Mouse (Mus musculus): ENCODE results near the gene Tas2r135. TPM values are rescaled to one million over a fixed set of nuclear protein-coding genes. Genes with fewer than 3 reads are reported as not detected.

Tas2r135 gene
- polyA plus RNA-seq, 1 experiment from 2014 or later = not detected

- Histone ChIP-seq H3K9me3 (ENCODE audit: control insufficient read depth, low read length) (no peaks in the 10 kb centered on the region), H3K36me3 (ENCODE audit: control insufficient read depth, insufficient read depth, low read length) (peaks cover 9% of the 10 kb centered on the region), H3K4me2 (ENCODE audit: low read depth, severe bottlenecking) (no peak overlapping the region), H3K27me3 (ENCODE audit: control insufficient read depth, insufficient read depth, low read length) (no peaks in the 10 kb centered on the region), H3K9ac (ENCODE audit: low read length) (no peak overlapping the region), H3K4me1 (ENCODE audit: control insufficient read depth, insufficient read depth, low read length) (no peaks in the 10 kb centered on the region), H3K4me3 (ENCODE audit: low read depth, low read length) (no peak overlapping the region), H3K27ac (replicated peaks; ENCODE audit: low read depth, low read length) (no peak overlapping the region)
- no peak for ATAC-seq (ENCODE audit: insufficient number of reproducible peaks, low FRiP score, low TSS enrichment, low read depth)
- no peak for DNase-seq (ENCODE audit: low spot score)
- WGBS = 94% methylated on average over 13 of the region's 13 CpGs
Observed at GRCm38 (mm10) chr6:42361041-42361895, 44.0 kb upstream of the Tas2r135 start.

GRCm38 (mm10) chr6:42362074-42362473, 43.2 kb upstream of the Tas2r135 start:
- Histone ChIP-seq H3K4me3 (ENCODE audit: low read depth, low read length) (no peak overlapping the region), H3K9ac (ENCODE audit: low read length) (no peak overlapping the region), H3K4me1 (ENCODE audit: control insufficient read depth, insufficient read depth, low read length) (no peaks in the 10 kb centered on the region), H3K27me3 (ENCODE audit: control insufficient read depth, insufficient read depth, low read length) (no peaks in the 10 kb centered on the region), H3K4me2 (ENCODE audit: low read depth, severe bottlenecking) (no peak overlapping the region), H3K9me3 (ENCODE audit: control insufficient read depth, low read length) (no peaks in the 10 kb centered on the region), H3K27ac (replicated peaks; ENCODE audit: low read depth, low read length) (no peak overlapping the region), H3K36me3 (ENCODE audit: control insufficient read depth, insufficient read depth, low read length) (peaks cover 3% of the 10 kb centered on the region; the same call in 1 of the 2 replicates)
- DNase-seq (ENCODE audit: low spot score) = no peak
- 82% methylated on average over 1 of the region's 1 CpGs for WGBS
- ATAC-seq (ENCODE audit: insufficient number of reproducible peaks, low FRiP score, low TSS enrichment, low read depth) = no peak

- Histone ChIP-seq H3K27me3 (ENCODE audit: control insufficient read depth, insufficient read depth, low read length) (no peaks in the 10 kb centered on the region), H3K9ac (ENCODE audit: low read length) (no peak overlapping the region), H3K4me1 (ENCODE audit: control insufficient read depth, insufficient read depth, low read length) (no peaks in the 10 kb centered on the region), H3K4me3 (ENCODE audit: low read depth, low read length) (no peak overlapping the region), H3K27ac (replicated peaks; ENCODE audit: low read depth, low read length) (no peak overlapping the region), H3K9me3 (ENCODE audit: control insufficient read depth, low read length) (no peaks in the 10 kb centered on the region), H3K36me3 (ENCODE audit: control insufficient read depth, insufficient read depth, low read length) (peaks cover 3% of the 10 kb centered on the region; the same call in 1 of the 2 replicates), H3K4me2 (ENCODE audit: low read depth, severe bottlenecking) (no peak overlapping the region)
- 100% methylated on average over 1 of the region's 1 CpGs for WGBS
- ATAC-seq (ENCODE audit: insufficient number of reproducible peaks, low FRiP score, low TSS enrichment, low read depth) = no peak
- DNase-seq (ENCODE audit: low spot score) = no peak
Observed at GRCm38 (mm10) chr6:42362497-42362896, 42.7 kb upstream of the Tas2r135 start.

DNA sequence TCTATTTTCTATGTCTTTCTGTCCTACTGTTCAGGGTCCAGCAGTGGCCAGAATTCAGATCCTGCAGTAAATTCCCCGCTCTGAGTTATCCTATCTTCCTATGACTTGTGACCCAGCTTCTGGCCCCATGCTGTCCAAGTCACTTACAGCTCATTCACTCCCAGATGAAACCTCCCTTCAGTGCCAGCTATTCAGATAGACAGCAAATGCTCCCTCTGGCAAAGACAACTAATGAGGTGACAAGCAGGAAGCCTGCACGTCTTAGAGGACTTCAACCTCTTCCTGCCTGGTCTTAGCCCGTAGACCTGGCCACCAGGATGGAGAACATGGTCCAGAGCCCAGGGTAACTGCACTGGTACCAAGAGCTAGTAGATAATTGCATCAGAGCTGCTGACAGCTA, 42.3 kb upstream of the Tas2r135 start:
- Histone ChIP-seq H3K36me3 (ENCODE audit: control insufficient read depth, insufficient read depth, low read length) (peaks cover 3% of the 10 kb centered on the region; the same call in 1 of the 2 replicates), H3K9ac (ENCODE audit: low read length) (no peak overlapping the region), H3K27ac (replicated peaks; ENCODE audit: low read depth, low read length) (no peak overlapping the region), H3K9me3 (ENCODE audit: control insufficient read depth, low read length) (no peaks in the 10 kb centered on the region), H3K4me2 (ENCODE audit: low read depth, severe bottlenecking) (no peak overlapping the region), H3K4me1 (ENCODE audit: control insufficient read depth, insufficient read depth, low read length) (no peaks in the 10 kb centered on the region), H3K27me3 (ENCODE audit: control insufficient read depth, insufficient read depth, low read length) (no peaks in the 10 kb centered on the region), H3K4me3 (ENCODE audit: low read depth, low read length) (no peak overlapping the region)
- WGBS = 48% methylated on average over 3 of the region's 3 CpGs
- DNase-seq (ENCODE audit: low spot score) = no peak
- ATAC-seq (ENCODE audit: insufficient number of reproducible peaks, low FRiP score, low TSS enrichment, low read depth) = no peak

DNA sequence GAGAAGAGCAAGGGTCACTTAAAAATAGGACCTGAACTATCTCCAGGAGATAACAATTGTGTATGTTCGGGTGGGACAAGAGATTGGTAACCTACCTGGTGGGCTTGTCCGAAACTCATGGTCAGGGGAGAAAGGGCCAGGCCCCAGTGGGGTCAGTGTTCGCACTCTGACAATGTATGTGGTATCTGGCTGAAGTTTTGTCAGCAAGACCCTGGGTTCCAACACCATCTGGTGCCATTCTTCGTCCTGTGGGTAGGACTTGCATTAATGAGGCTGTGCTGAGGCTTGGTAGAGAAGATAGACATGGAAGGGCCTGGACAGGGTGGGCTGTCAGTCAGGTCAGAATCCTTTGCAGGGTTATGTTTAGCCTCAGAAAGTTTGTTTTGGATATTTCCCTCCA, 41.2 kb upstream of the Tas2r135 start:
- no peak overlapping the region for H3K4me3 ChIP-seq (ENCODE audit: low read depth, low read length)
- 86% methylated on average over 4 of the region's 4 CpGs for WGBS
- DNase-seq (ENCODE audit: low spot score) = no peak
- no peak overlapping the region for H3K27ac ChIP-seq (replicated peaks; ENCODE audit: low read depth, low read length)
- H3K9me3 ChIP-seq (ENCODE audit: control insufficient read depth, low read length) = no peaks in the 10 kb centered on the region
- H3K36me3 ChIP-seq (ENCODE audit: control insufficient read depth, insufficient read depth, low read length) = peaks cover under 1% of the 10 kb centered on the region; the same call in 1 of the 2 replicates
- H3K4me2 ChIP-seq (ENCODE audit: low read depth, severe bottlenecking) = no peak overlapping the region
- no peak for ATAC-seq (ENCODE audit: insufficient number of reproducible peaks, low FRiP score, low TSS enrichment, low read depth)
- H3K4me1 ChIP-seq (ENCODE audit: control insufficient read depth, insufficient read depth, low read length) = no peaks in the 10 kb centered on the region
- H3K27me3 ChIP-seq (ENCODE audit: control insufficient read depth, insufficient read depth, low read length) = no peaks in the 10 kb centered on the region
- H3K9ac ChIP-seq (ENCODE audit: low read length) = no peak overlapping the region

DNA sequence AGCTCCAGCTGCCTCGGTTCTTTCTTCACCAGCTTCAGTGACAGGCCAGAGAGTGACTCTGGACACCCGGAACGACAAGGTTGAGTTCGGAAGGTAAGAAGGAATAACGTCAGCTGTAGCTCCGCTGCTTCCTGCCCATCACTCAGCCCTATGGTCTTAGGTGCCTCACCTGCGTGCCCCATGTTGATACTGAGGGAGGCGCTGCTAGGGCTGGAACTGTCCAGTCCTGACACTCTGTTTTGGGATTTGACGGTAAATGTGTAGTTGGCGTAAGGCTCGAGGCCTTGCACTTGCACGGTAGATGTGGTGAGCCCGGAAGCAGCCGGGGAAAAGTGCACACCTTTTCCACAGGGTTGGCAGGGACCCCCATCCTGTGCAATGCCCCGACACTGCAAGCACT, 40.6 kb upstream of the Tas2r135 start:
- Histone ChIP-seq H3K9ac (ENCODE audit: low read length) (no peak overlapping the region), H3K4me2 (ENCODE audit: low read depth, severe bottlenecking) (no peak overlapping the region), H3K9me3 (ENCODE audit: control insufficient read depth, low read length) (no peaks in the 10 kb centered on the region), H3K4me1 (ENCODE audit: control insufficient read depth, insufficient read depth, low read length) (no peaks in the 10 kb centered on the region; the same call in 1 of the 2 replicates), H3K4me3 (ENCODE audit: low read depth, low read length) (no peak overlapping the region), H3K27ac (replicated peaks; ENCODE audit: low read depth, low read length) (no peak overlapping the region), H3K36me3 (ENCODE audit: control insufficient read depth, insufficient read depth, low read length) (no peaks in the 10 kb centered on the region; the same call in 1 of the 2 replicates), H3K27me3 (ENCODE audit: control insufficient read depth, insufficient read depth, low read length) (no peaks in the 10 kb centered on the region)
- 95% methylated on average over 15 of the region's 15 CpGs for WGBS
- ATAC-seq (ENCODE audit: insufficient number of reproducible peaks, low FRiP score, low TSS enrichment, low read depth) = no peak
- no peak for DNase-seq (ENCODE audit: low spot score)

- DNase-seq (ENCODE audit: low spot score) = no peak
- Histone ChIP-seq H3K9ac (ENCODE audit: low read length) (no peak overlapping the region), H3K27ac (replicated peaks; ENCODE audit: low read depth, low read length) (no peak overlapping the region), H3K36me3 (ENCODE audit: control insufficient read depth, insufficient read depth, low read length) (no peaks in the 10 kb centered on the region; the same call in 1 of the 2 replicates), H3K4me3 (ENCODE audit: low read depth, low read length) (no peak overlapping the region), H3K27me3 (ENCODE audit: control insufficient read depth, insufficient read depth, low read length) (no peaks in the 10 kb centered on the region), H3K9me3 (ENCODE audit: control insufficient read depth, low read length) (no peaks in the 10 kb centered on the region), H3K4me2 (ENCODE audit: low read depth, severe bottlenecking) (no peak overlapping the region), H3K4me1 (ENCODE audit: control insufficient read depth, insufficient read depth, low read length) (peaks cover 4% of the 10 kb centered on the region; the same call in 1 of the 2 replicates)
- WGBS = 96% methylated on average over 6 of the region's 6 CpGs
- ATAC-seq (ENCODE audit: insufficient number of reproducible peaks, low FRiP score, low TSS enrichment, low read depth) = no peak
Observed at GRCm38 (mm10) chr6:42365215-42365614, 40.0 kb upstream of the Tas2r135 start.

DNA sequence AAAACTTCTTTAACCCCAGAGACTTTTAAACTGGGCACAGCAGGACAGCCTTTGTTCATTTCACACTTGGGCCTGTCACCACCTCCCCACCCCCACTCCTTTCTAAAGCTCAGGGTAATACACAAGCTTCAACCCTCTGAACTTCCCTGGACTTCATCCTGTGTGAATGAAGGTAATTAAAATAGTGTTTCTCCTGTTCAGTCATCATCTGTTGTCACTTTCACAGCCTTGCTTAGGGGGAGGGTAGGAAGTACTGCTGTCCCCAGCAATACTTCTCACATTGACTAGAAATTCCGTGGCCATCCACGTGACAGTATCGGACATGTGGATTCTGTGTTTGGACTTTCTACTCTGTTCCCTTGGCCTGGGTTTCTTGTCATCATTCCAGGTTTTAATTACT, 35.4 kb upstream of the Tas2r135 start:
- H3K9ac ChIP-seq (ENCODE audit: low read length) = no peak overlapping the region
- no peaks in the 10 kb centered on the region for H3K9me3 ChIP-seq (ENCODE audit: control insufficient read depth, low read length)
- H3K4me1 ChIP-seq (ENCODE audit: control insufficient read depth, insufficient read depth, low read length) = peaks cover 7% of the 10 kb centered on the region; the same call in 1 of the 2 replicates
- H3K4me3 ChIP-seq (ENCODE audit: low read depth, low read length) = no peak overlapping the region
- peak; percentile 54 for DNase-seq (ENCODE audit: low spot score)
- no peak overlapping the region for H3K4me2 ChIP-seq (ENCODE audit: low read depth, severe bottlenecking)
- no peak overlapping the region for H3K27ac ChIP-seq (replicated peaks; ENCODE audit: low read depth, low read length)
- no peaks in the 10 kb centered on the region for H3K27me3 ChIP-seq (ENCODE audit: control insufficient read depth, insufficient read depth, low read length)
- no peak for ATAC-seq (ENCODE audit: insufficient number of reproducible peaks, low FRiP score, low TSS enrichment, low read depth)
- 11% methylated on average over 3 of the region's 3 CpGs for WGBS
- no peaks in the 10 kb centered on the region for H3K36me3 ChIP-seq (ENCODE audit: control insufficient read depth, insufficient read depth, low read length)

Data from limb, embryonic 11.5 days (tissue).